Mouse (Mus musculus): Measurements from ENCODE around the gene Prdm2. TPM values are rescaled to one million over a fixed set of nuclear protein-coding genes. Genes with fewer than 3 reads are reported as not detected.

Gene Prdm2
- total and polyA plus RNA-seq, 3 experiments = 4.3 to 13.5 TPM; not detected in 1

DNA sequence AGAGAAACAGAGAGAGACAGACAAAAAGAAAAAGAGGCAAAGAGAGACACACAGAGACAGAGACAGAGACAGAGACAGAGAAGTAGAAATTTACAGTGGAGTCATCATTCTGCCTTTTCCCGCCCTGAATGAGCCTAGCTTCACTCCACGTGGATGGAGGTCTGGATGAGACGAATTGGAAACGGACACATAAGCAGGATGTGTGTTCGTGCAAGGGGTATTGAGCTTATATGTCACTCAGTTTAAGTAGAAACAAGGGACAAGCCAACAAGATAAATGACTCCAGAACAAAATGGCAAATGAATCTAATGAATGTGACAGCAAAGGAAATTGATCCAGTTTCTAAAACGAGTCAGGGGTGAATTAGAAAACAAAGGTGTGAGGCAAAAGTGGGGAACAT lies 45.2 kb upstream of the Prdm2 start:
- Histone ChIP-seq H3K36me3 (ENCODE audit: control insufficient read depth in 1 of 2, insufficient read depth in 2 of 2, low read length in 2 of 2) (peaks cover 0 to 7% of the 10 kb centered on the region in 2 experiments; a peak in 2 of 4 replicates), H3K9me3 (replicated peaks; ENCODE audit: insufficient read depth, low read length) (no peaks in the 10 kb centered on the region), H3K4me1 (ENCODE audit: control insufficient read depth in 1 of 2, insufficient read depth in 2 of 2, low read length in 2 of 2) (peaks cover 0 to 6% of the 10 kb centered on the region in 2 experiments; a peak in 3 of 4 replicates), H3K79me2 (ENCODE audit: control insufficient read depth, insufficient read depth, low read length, poor library complexity) (peaks cover 1% of the 10 kb centered on the region; the same call in 1 of the 2 replicates), H3K9ac (ENCODE audit: control insufficient read depth, low read depth, low read length, poor library complexity, severe bottlenecking) (peak overlapping the region; percentile 70), H3K4me3 (ENCODE audit: control insufficient read depth in 1 of 2, insufficient read depth in 1 of 2, low read depth in 2 of 2, low read length in 2 of 2) (peak overlapping the region; percentile 64 to 72), H3K27ac (ENCODE audit: control insufficient read depth, low read depth, low read length) (peak overlapping the region; percentile 23), H3K27me3 (ENCODE audit: control insufficient read depth in 1 of 2, insufficient read depth in 2 of 2, low read length in 2 of 2) (no peaks in the 10 kb centered on the region)
- DNase-seq (ENCODE audit: low read depth, low spot score) = peak; percentile 70
- no peak for TF ChIP-seq ZC3H11A (IDR thresholded peaks at IDR 0.05; ENCODE audit: low read depth, low read length)
- no peak for TF ChIP-seq NRF1 (IDR thresholded peaks at IDR 0.05; ENCODE audit: insufficient read depth, low read depth, low read length, poor library complexity, severe bottlenecking)
- TF ChIP-seq CHD2 (IDR thresholded peaks at IDR 0.05; ENCODE audit: low read length) = no peak
- TF ChIP-seq MAX (IDR thresholded peaks at IDR 0.05; ENCODE audit: low read length) = peak; percentile 57
- TF ChIP-seq ZNF384 (IDR thresholded peaks at IDR 0.05; ENCODE audit: low read depth, low read length) = no peak
- peak; percentile 42; the same call in 1 of the 2 replicates for TF ChIP-seq SIN3A (IDR thresholded peaks at IDR 0.05; ENCODE audit: low read length)
- no peak for TF ChIP-seq TBP (IDR thresholded peaks at IDR 0.05; ENCODE audit: low read depth, low read length)
- TF ChIP-seq MYB (IDR thresholded peaks at IDR 0.05; ENCODE audit: low read depth, low read length) = no peak
- no peak for TF ChIP-seq HCFC1 (IDR thresholded peaks at IDR 0.05; ENCODE audit: low read depth, low read length)
- TF ChIP-seq TCF12 (IDR thresholded peaks at IDR 0.05; ENCODE audit: low read depth, low read length) = no peak
- TF ChIP-seq MYC (IDR thresholded peaks at IDR 0.05; ENCODE audit: low read depth, low read length) = no peak
- TF ChIP-seq RAD21 (IDR thresholded peaks at IDR 0.05; ENCODE audit: low read depth, low read length) = no peak
- no peak for TF ChIP-seq POLR2AphosphoS2 (IDR thresholded peaks at IDR 0.05; ENCODE audit: low read length)
- no peak for TF ChIP-seq RCOR1 (IDR thresholded peaks at IDR 0.05; ENCODE audit: low read depth, low read length)
- no peak for TF ChIP-seq POLR2A (IDR thresholded peaks at IDR 0.05; ENCODE audit: control insufficient read depth in 1 of 2, insufficient read depth in 1 of 2, low read depth in 1 of 2, low read length in 2 of 2, poor library complexity in 1 of 2)
- no peak for TF ChIP-seq E2F4 (IDR thresholded peaks at IDR 0.05; ENCODE audit: borderline replicate concordance, low read depth, low read length)
- no peak for TF ChIP-seq JUND (IDR thresholded peaks at IDR 0.05; ENCODE audit: low read depth, low read length)

DNA sequence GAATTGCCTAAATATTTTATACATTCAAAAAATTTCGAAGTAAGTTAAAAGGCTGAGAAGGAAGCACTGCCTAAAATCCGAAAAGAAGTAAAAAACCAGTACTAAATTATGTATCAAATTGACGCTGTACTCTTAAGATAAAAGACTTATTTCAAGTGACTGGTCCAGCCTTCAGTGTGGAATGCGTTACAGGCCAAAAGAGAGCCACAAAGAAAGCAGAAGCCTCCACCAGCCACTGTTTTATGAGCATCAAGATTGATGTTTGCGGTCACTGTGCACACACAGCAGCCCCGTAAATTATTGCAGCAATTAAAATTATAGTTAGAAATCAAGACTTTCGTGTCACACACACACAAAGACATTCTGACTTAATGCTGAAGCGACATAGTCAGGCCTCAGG lies 42.7 kb upstream of the Prdm2 start:
- Histone ChIP-seq H3K9ac (ENCODE audit: control insufficient read depth, low read depth, low read length, poor library complexity, severe bottlenecking) (no peak overlapping the region), H3K79me2 (ENCODE audit: control insufficient read depth, insufficient read depth, low read length, poor library complexity) (peaks cover 1% of the 10 kb centered on the region; the same call in 1 of the 2 replicates), H3K36me3 (ENCODE audit: control insufficient read depth in 1 of 2, insufficient read depth in 2 of 2, low read length in 2 of 2) (peaks cover 0 to 7% of the 10 kb centered on the region in 2 experiments; a peak in 2 of 4 replicates), H3K27ac (ENCODE audit: control insufficient read depth, low read depth, low read length) (no peak overlapping the region), H3K4me1 (ENCODE audit: control insufficient read depth in 1 of 2, insufficient read depth in 2 of 2, low read length in 2 of 2) (peaks cover 0 to 6% of the 10 kb centered on the region in 2 experiments; a peak in 3 of 4 replicates), H3K27me3 (ENCODE audit: control insufficient read depth in 1 of 2, insufficient read depth in 2 of 2, low read length in 2 of 2) (no peaks in the 10 kb centered on the region), H3K9me3 (replicated peaks; ENCODE audit: insufficient read depth, low read length) (no peaks in the 10 kb centered on the region), H3K4me3 (ENCODE audit: control insufficient read depth in 1 of 2, insufficient read depth in 1 of 2, low read depth in 2 of 2, low read length in 2 of 2) (no peak overlapping the region)
- TF ChIP-seq POLR2AphosphoS2 (IDR thresholded peaks at IDR 0.05; ENCODE audit: low read length) (no peak), MYC (IDR thresholded peaks at IDR 0.05; ENCODE audit: low read depth, low read length) (no peak), TCF12 (IDR thresholded peaks at IDR 0.05; ENCODE audit: low read depth, low read length) (no peak), MAZ (IDR thresholded peaks at IDR 0.05; ENCODE audit: low read depth, low read length) (no peak), BHLHE40 (IDR thresholded peaks at IDR 0.05; ENCODE audit: borderline replicate concordance, low read depth, low read length) (no peak), MAFK (IDR thresholded peaks at IDR 0.05; ENCODE audit: borderline replicate concordance, low read depth, low read length) (no peak), ZKSCAN1 (IDR thresholded peaks at IDR 0.05; ENCODE audit: low read depth, low read length) (no peak), JUND (IDR thresholded peaks at IDR 0.05; ENCODE audit: low read depth, low read length) (no peak), SIN3A (IDR thresholded peaks at IDR 0.05; ENCODE audit: low read length) (no peak), CHD1 (IDR thresholded peaks at IDR 0.05; ENCODE audit: low read depth, low read length) (no peak), E2F4 (IDR thresholded peaks at IDR 0.05; ENCODE audit: borderline replicate concordance, low read depth, low read length) (no peak), MXI1 (IDR thresholded peaks at IDR 0.05; ENCODE audit: low read depth, low read length) (no peak), USF1 (IDR thresholded peaks at IDR 0.05; ENCODE audit: low read depth, low read length) (no peak)
- DNase-seq (ENCODE audit: low read depth, low spot score) = no peak

All from MEL (cell line).